Comparison of ENCODE assay signal across 20 mouse cellular contexts in the genomic region with DNA sequence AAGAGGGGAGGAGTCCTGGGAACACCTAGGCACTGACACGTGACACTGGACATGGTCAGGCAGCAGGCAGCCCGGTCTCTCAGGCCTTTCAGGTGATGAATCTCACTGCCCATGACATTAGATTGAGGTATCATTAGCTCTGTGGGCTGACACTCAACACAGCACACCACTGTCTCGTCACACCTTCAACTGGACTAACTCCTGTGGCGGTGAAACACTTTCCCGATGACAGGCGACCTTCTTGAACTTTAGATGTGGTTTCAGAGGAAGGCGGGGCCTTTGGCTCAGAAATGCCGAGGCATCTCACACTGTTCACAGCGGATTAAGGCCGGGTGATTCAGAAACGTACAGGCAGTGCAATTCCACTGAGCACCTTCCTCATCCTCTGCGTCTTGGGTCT. TPM values are rescaled to one million over a fixed set of nuclear protein-coding genes. Genes with fewer than 3 reads are reported as not detected.
DNase-seq lines count a peak whose midpoint lies in the region; ATAC-seq lines count a peak whose summit lies in the region.
"Had no signal": no experiment of that assay in that cellular context is flagged by ENCODE, and none has a peak within 500 bp of the region (broad histone marks: within the 10 kb centered on the region; RNA-seq: fewer than 3 reads in every experiment).

No protein-coding gene starts in this region.

- ATAC-seq in monocyte, adult 5-6 weeks (replicated peaks; ENCODE audit: insufficient number of reproducible peaks, low FRiP score, low TSS enrichment, poor library complexity, severe bottlenecking) = 0 out of 2 replicates have a peak, but pooled peaks have one; percentile 47
- ATAC-seq: activated CD4-positive, CD25-positive, alpha-beta regulatory T cell, adult 4 months; forebrain, embryonic 15.5 days; hindbrain, postnatal 0 days; intestine, embryonic 15.5 days had no signal

- peak; percentile 74 for DNase-seq in heart, adult 11 months
- DNase-seq in heart, postnatal 14 days = no peak
- DNase-seq in CD4-positive helper T cell, adult 2 months (ENCODE audit: low read depth, low spot score) = peak; percentile 42
- peak; percentile 27 for DNase-seq in induced T-regulatory cell, adult 2 months (ENCODE audit: low read depth)
- DNase-seq in urinary bladder, adult 2 months (ENCODE audit: low spot score) = no peak
- DNase-seq in spleen, postnatal 14 days (ENCODE audit: low spot score in 2 of 2) = no peak
- no peak for DNase-seq in spleen, postnatal 4 days (ENCODE audit: low spot score in 2 of 2)
- DNase-seq: adrenal gland, adult 8-10 months; adrenal gland, postnatal 25 days; cerebellum, adult 11-12 months; cerebellum, adult 8-10 months; cerebellum, postnatal 14 days; heart, adult 18-20 months; heart, postnatal 10 days; heart, postnatal 4 days had no signal

- intact Hi-C loops in heart, postnatal 14 days (cut with DNase I) = no loop called here

RNA-seq across cellular contexts. Expression of a gene that starts 48.9 kb away (rescaled TPM):
- total RNA-seq in heart, postnatal 14 days (2021) = 10 to 100 TPM; 46.9 to 49.9 TPM
- total RNA-seq in monocyte, adult 5-6 weeks (2017) = 161 to 215 TPM (median 171 TPM) in 3 replicates
- polyA plus RNA-seq in urinary bladder, adult 2 months (2012; rRNA removed) = 35.7 and 49.9 TPM in 2 replicates

Comparison
In these comparisons a context has a peak if more than half of its experiments do, and no peak if none do; other contexts are left out.
1. DNase-seq: peak in heart, adult 11 months (single experiment), CD4-positive helper T cell, adult 2 months (single experiment) and induced T-regulatory cell, adult 2 months (single experiment); none in heart, postnatal 14 days (0 of 2), urinary bladder, adult 2 months (single experiment), spleen, postnatal 14 days (0 of 2) and spleen, postnatal 4 days (0 of 2).